7 mouse cellular contexts compared by ENCODE assay signal in genomic region chr15:80707088-80707487, GRCm38 (mm10). TPM values are rescaled to one million over a fixed set of nuclear protein-coding genes. Genes with fewer than 3 reads are reported as not detected.
A peak's percentile ranks its signal among the peaks of the same experiment; 100 is the strongest.
DNase-seq lines count a peak whose midpoint lies in the region; ATAC-seq lines count a peak whose summit lies in the region.

No protein-coding gene starts in this region.

- H3K4me2 ChIP-seq in forebrain, embryonic 13.5 days: peak overlapping the region; percentile 57
- H3K4me2 ChIP-seq in hindbrain, embryonic 15.5 days: peak overlapping the region; percentile 63
- H3K4me2 ChIP-seq in limb, embryonic 15.5 days: peak overlapping the region; percentile 50
- peak overlapping the region; percentile 68 for H3K4me2 ChIP-seq in neural tube, embryonic 15.5 days

- no peaks in the 10 kb centered on the region for H3K9me3 ChIP-seq in forebrain, embryonic 13.5 days (replicated peaks)
- no peaks in the 10 kb centered on the region for H3K9me3 ChIP-seq in hindbrain, embryonic 15.5 days
- H3K9me3 ChIP-seq in limb, embryonic 15.5 days: no peaks in the 10 kb centered on the region
- no peaks in the 10 kb centered on the region for H3K9me3 ChIP-seq in neural tube, embryonic 15.5 days (replicated peaks)

- 54% methylated on average over 8 of the region's 8 CpGs for WGBS in forebrain, embryonic 13.5 days
- 40% methylated on average over 8 of the region's 8 CpGs for WGBS in hindbrain, embryonic 15.5 days
- 22% methylated on average over 8 of the region's 8 CpGs for WGBS in limb, embryonic 15.5 days
- 40% methylated on average over 8 of the region's 8 CpGs for WGBS in neural tube, embryonic 15.5 days

- H3K4me3 ChIP-seq in forebrain, embryonic 13.5 days: no peak overlapping the region
- H3K4me3 ChIP-seq in hindbrain, embryonic 15.5 days: no peak overlapping the region; the same call in 1 of the 2 replicates
- H3K4me3 ChIP-seq in limb, embryonic 15.5 days: no peak overlapping the region
- H3K4me3 ChIP-seq in neural tube, embryonic 15.5 days (replicated peaks): no peak overlapping the region

- no peak for ATAC-seq in forebrain, embryonic 13.5 days
- ATAC-seq in hindbrain, embryonic 15.5 days (ENCODE audit: low FRiP score, low read depth): no peak; the same call in 1 of the 2 replicates
- no peak for ATAC-seq in limb, embryonic 15.5 days (ENCODE audit: insufficient number of reproducible peaks, low FRiP score, low TSS enrichment, low read depth)
- no peak for ATAC-seq in neural tube, embryonic 15.5 days (ENCODE audit: low FRiP score)

- H3K36me3 ChIP-seq in forebrain, embryonic 13.5 days (ENCODE audit: poor library complexity, severe bottlenecking): no peaks in the 10 kb centered on the region
- no peaks in the 10 kb centered on the region for H3K36me3 ChIP-seq in hindbrain, embryonic 15.5 days
- no peaks in the 10 kb centered on the region for H3K36me3 ChIP-seq in limb, embryonic 15.5 days
- H3K36me3 ChIP-seq in neural tube, embryonic 15.5 days: no peaks in the 10 kb centered on the region

- H3K9ac ChIP-seq in forebrain, embryonic 13.5 days: no peak overlapping the region
- no peak overlapping the region for H3K9ac ChIP-seq in hindbrain, embryonic 15.5 days
- H3K9ac ChIP-seq in limb, embryonic 15.5 days: no peak overlapping the region
- H3K9ac ChIP-seq in neural tube, embryonic 15.5 days (replicated peaks): no peak overlapping the region

- H3K27me3 ChIP-seq in forebrain, embryonic 13.5 days: 0 out of 2 replicates have a peak, but pooled peaks cover 2% of the 10 kb centered on the region
- no peaks in the 10 kb centered on the region for H3K27me3 ChIP-seq in hindbrain, embryonic 15.5 days
- H3K27me3 ChIP-seq in limb, embryonic 15.5 days: no peaks in the 10 kb centered on the region
- no peaks in the 10 kb centered on the region for H3K27me3 ChIP-seq in neural tube, embryonic 15.5 days (replicated peaks)

- peak; percentile 24 for DNase-seq in MEL-GATA-1-ER (ENCODE audit: extremely low read depth, low read depth)
- peak; percentile 55 to 57 for DNase-seq in adrenal gland, adult 18-20 months (ENCODE audit: low spot score in 2 of 2)
- no peak for DNase-seq in urinary bladder, postnatal 10 days (ENCODE audit: low spot score)

- peak overlapping the region; percentile 55 for H3K27ac ChIP-seq in forebrain, embryonic 13.5 days
- peak overlapping the region; percentile 78 for H3K27ac ChIP-seq in hindbrain, embryonic 15.5 days (replicated peaks)
- H3K27ac ChIP-seq in limb, embryonic 15.5 days: peak overlapping the region; percentile 83
- peak overlapping the region; percentile 82 for H3K27ac ChIP-seq in neural tube, embryonic 15.5 days (replicated peaks)

- peaks cover 31% of the 10 kb centered on the region for H3K4me1 ChIP-seq in forebrain, embryonic 13.5 days
- peaks cover 39% of the 10 kb centered on the region for H3K4me1 ChIP-seq in hindbrain, embryonic 15.5 days (replicated peaks)
- H3K4me1 ChIP-seq in limb, embryonic 15.5 days: peaks cover 38% of the 10 kb centered on the region
- peaks cover 35% of the 10 kb centered on the region for H3K4me1 ChIP-seq in neural tube, embryonic 15.5 days

RNA-seq across cellular contexts. Expression of gene Tnrc6b, which starts 4.0 kb away (rescaled TPM):
- total RNA-seq in adrenal gland, adult 18-20 months (2021): 10 to 100 TPM; 30.8 to 36.8 TPM
- 37.2 and 41.0 TPM in 2 replicates for polyA plus RNA-seq in forebrain, embryonic 13.5 days (2015; fragmentation: Nextera tagmentation; extraction: Ambion mirVana)
- polyA plus RNA-seq in hindbrain, embryonic 15.5 days (2015; fragmentation: Nextera tagmentation; extraction: Ambion mirVana): 31.7 and 37.6 TPM in 2 replicates
- polyA plus RNA-seq in limb, embryonic 15.5 days (2015; fragmentation: Nextera tagmentation; extraction: Ambion mirVana): 24.1 and 25.7 TPM in 2 replicates
- polyA plus RNA-seq in neural tube, embryonic 15.5 days (2015; fragmentation: Nextera tagmentation; extraction: Ambion mirVana): 30.3 and 33.2 TPM in 2 replicates

RNA-seq across cellular contexts. Expression of gene Fam83f, which starts 35.4 kb away (rescaled TPM):
- under 1 TPM in 1 of 2 experiments, not detected in 1; 0.42 TPM for total RNA-seq in adrenal gland, adult 18-20 months (2021)
- 0.09 TPM in 1 of 2 replicates, not detected in the other for polyA plus RNA-seq in forebrain, embryonic 13.5 days (2015; fragmentation: Nextera tagmentation; extraction: Ambion mirVana)
- polyA plus RNA-seq in hindbrain, embryonic 15.5 days (2015; fragmentation: Nextera tagmentation; extraction: Ambion mirVana): 0.09 and 0.35 TPM in 2 replicates
- 6.0 and 6.6 TPM in 2 replicates for polyA plus RNA-seq in limb, embryonic 15.5 days (2015; fragmentation: Nextera tagmentation; extraction: Ambion mirVana)
- 0.23 and 2.4 TPM in 2 replicates for polyA plus RNA-seq in neural tube, embryonic 15.5 days (2015; fragmentation: Nextera tagmentation; extraction: Ambion mirVana)
